Mouse (Mus musculus): ENCODE data around the gene Mpzl3. TPM values are rescaled to one million over a fixed set of nuclear protein-coding genes. Genes with fewer than 3 reads are reported as not detected.

The Mpzl3 gene
- 1.9 and 2.2 TPM in 2 replicates for polyA plus RNA-seq (2016; fragmentation: Nextera tagmentation; extraction: Ambion mirVana)

- H3K36me3 ChIP-seq = no peaks in the 10 kb centered on the region
- peak within 1 kb of the TSS; percentile 95 for H3K27ac ChIP-seq
- H3K9me3 ChIP-seq = no peaks in the 10 kb centered on the region
- 0 out of 2 replicates have a peak, but pooled peaks cover 6% of the 10 kb centered on the region for H3K27me3 ChIP-seq (replicated peaks)
- WGBS = under 1% methylated on average over 33 of the region's 33 CpGs
- peak within 1 kb of the TSS; percentile 45 for H3K9ac ChIP-seq
- 0 out of 2 replicates have a peak, but pooled peaks cover 3% of the 10 kb centered on the region for H3K4me1 ChIP-seq
- peak within 1 kb of the TSS; percentile 58 for H3K4me3 ChIP-seq
- ATAC-seq (ENCODE audit: low FRiP score, low read depth) = peak; percentile 97
- H3K4me2 ChIP-seq (replicated peaks) = peak within 1 kb of the TSS; percentile 59
Observed at GRCm38 (mm10) chr9:45055082-45055713, at the start of gene Mpzl3. Gene Mpzl3, plus strand, starts transcription at chr9:45055186.

GRCm38 (mm10) chr9:45007404-45007803, 47.6 kb upstream of the Mpzl3 start:
- Histone ChIP-seq H3K9me3 (no peaks in the 10 kb centered on the region), H3K4me1 (no peaks in the 10 kb centered on the region), H3K36me3 (no peaks in the 10 kb centered on the region), H3K27me3 (replicated peaks) (no peaks in the 10 kb centered on the region), H3K27ac (no peak overlapping the region), H3K9ac (no peak overlapping the region), H3K4me3 (no peak overlapping the region), H3K4me2 (replicated peaks) (no peak overlapping the region)
- ATAC-seq (ENCODE audit: low FRiP score, low read depth) = no peak
- 79% methylated on average over 12 of the region's 12 CpGs for WGBS

GRCm38 (mm10) chr9:45008342-45008741, 46.6 kb upstream of the Mpzl3 start:
- Histone ChIP-seq H3K4me3 (no peak overlapping the region), H3K4me2 (replicated peaks) (no peak overlapping the region), H3K4me1 (no peaks in the 10 kb centered on the region), H3K9me3 (no peaks in the 10 kb centered on the region), H3K27me3 (replicated peaks) (no peaks in the 10 kb centered on the region), H3K36me3 (no peaks in the 10 kb centered on the region), H3K9ac (no peak overlapping the region), H3K27ac (no peak overlapping the region)
- ATAC-seq (ENCODE audit: low FRiP score, low read depth) = no peak
- 80% methylated on average over 4 of the region's 4 CpGs for WGBS

GRCm38 (mm10) chr9:45009180-45010078, 45.6 kb upstream of the Mpzl3 start, which contains the start of gene Cd3e:
Gene Cd3e, minus strand, starts transcription at chr9:45009627.
- H3K4me3 ChIP-seq = no peak within 1 kb of the TSS
- H3K9me3 ChIP-seq = 0 out of 2 replicates have a peak, but pooled peaks cover under 1% of the 10 kb centered on the region
- H3K36me3 ChIP-seq = no peaks in the 10 kb centered on the region
- no peak within 1 kb of the TSS for H3K9ac ChIP-seq
- no peak for ATAC-seq (ENCODE audit: low FRiP score, low read depth)
- no peaks in the 10 kb centered on the region for H3K4me1 ChIP-seq
- no peak within 1 kb of the TSS for H3K4me2 ChIP-seq (replicated peaks)
- no peak within 1 kb of the TSS for H3K27ac ChIP-seq
- H3K27me3 ChIP-seq (replicated peaks) = no peaks in the 10 kb centered on the region
- WGBS = 85% methylated on average over 19 of the region's 19 CpGs

- 0 out of 2 replicates have a peak, but pooled peaks cover 6% of the 10 kb centered on the region for H3K9me3 ChIP-seq
- no peak for ATAC-seq (ENCODE audit: low FRiP score, low read depth)
- 81% methylated on average over 4 of the region's 4 CpGs for whole genome bisulfite sequencing
- no peaks in the 10 kb centered on the region for H3K27me3 ChIP-seq (replicated peaks)
- H3K4me1 ChIP-seq = no peaks in the 10 kb centered on the region
- H3K27ac ChIP-seq = no peak overlapping the region
- H3K9ac ChIP-seq = no peak overlapping the region
- no peaks in the 10 kb centered on the region for H3K36me3 ChIP-seq
- no peak overlapping the region for H3K4me2 ChIP-seq (replicated peaks)
- no peak overlapping the region for H3K4me3 ChIP-seq
Observed at GRCm38 (mm10) chr9:45010461-45010860, 44.5 kb upstream of the Mpzl3 start.

GRCm38 (mm10) chr9:45011291-45011690, 43.7 kb upstream of the Mpzl3 start:
- no peak overlapping the region for H3K27ac ChIP-seq
- H3K27me3 ChIP-seq (replicated peaks) = no peaks in the 10 kb centered on the region
- WGBS = 56% methylated on average over 6 of the region's 6 CpGs
- H3K4me3 ChIP-seq = no peak overlapping the region
- H3K36me3 ChIP-seq = no peaks in the 10 kb centered on the region
- ATAC-seq (ENCODE audit: low FRiP score, low read depth) = no peak
- no peak overlapping the region for H3K9ac ChIP-seq
- H3K4me1 ChIP-seq = no peaks in the 10 kb centered on the region
- no peak overlapping the region for H3K4me2 ChIP-seq (replicated peaks)
- H3K9me3 ChIP-seq = 0 out of 2 replicates have a peak, but pooled peaks cover 6% of the 10 kb centered on the region

- Histone ChIP-seq H3K4me3 (no peak overlapping the region), H3K9me3 (0 out of 2 replicates have a peak, but pooled peaks cover 6% of the 10 kb centered on the region), H3K36me3 (no peaks in the 10 kb centered on the region), H3K27me3 (replicated peaks) (no peaks in the 10 kb centered on the region), H3K9ac (no peak overlapping the region), H3K4me1 (no peaks in the 10 kb centered on the region), H3K4me2 (replicated peaks) (no peak overlapping the region), H3K27ac (no peak overlapping the region)
- 47% methylated on average over 2 of the region's 2 CpGs for WGBS
- no peak for ATAC-seq (ENCODE audit: low FRiP score, low read depth)
Observed at GRCm38 (mm10) chr9:45014879-45015278, 40.1 kb upstream of the Mpzl3 start.

GRCm38 (mm10) chr9:45015841-45016240, 39.1 kb upstream of the Mpzl3 start:
- no peak overlapping the region for H3K4me2 ChIP-seq (replicated peaks)
- no peak overlapping the region for H3K4me3 ChIP-seq
- no peaks in the 10 kb centered on the region for H3K27me3 ChIP-seq (replicated peaks)
- ATAC-seq (ENCODE audit: low FRiP score, low read depth) = no peak
- H3K9me3 ChIP-seq = 0 out of 2 replicates have a peak, but pooled peaks cover 6% of the 10 kb centered on the region
- 69% methylated on average over 3 of the region's 3 CpGs for WGBS
- no peak overlapping the region for H3K27ac ChIP-seq
- H3K36me3 ChIP-seq = no peaks in the 10 kb centered on the region
- no peak overlapping the region for H3K9ac ChIP-seq
- H3K4me1 ChIP-seq = no peaks in the 10 kb centered on the region

- Histone ChIP-seq H3K4me3 (no peak overlapping the region), H3K9ac (no peak overlapping the region), H3K27me3 (replicated peaks) (no peaks in the 10 kb centered on the region), H3K36me3 (no peaks in the 10 kb centered on the region), H3K4me2 (replicated peaks) (no peak overlapping the region), H3K9me3 (0 out of 2 replicates have a peak, but pooled peaks cover 6% of the 10 kb centered on the region), H3K27ac (no peak overlapping the region), H3K4me1 (no peaks in the 10 kb centered on the region)
- ATAC-seq (ENCODE audit: low FRiP score, low read depth) = no peak
- WGBS = 73% methylated on average over 11 of the region's 11 CpGs
Observed at GRCm38 (mm10) chr9:45018031-45018430, 37.0 kb upstream of the Mpzl3 start.

- no peak overlapping the region for H3K27ac ChIP-seq
- ATAC-seq (ENCODE audit: low FRiP score, low read depth) = no peak
- H3K4me2 ChIP-seq (replicated peaks) = no peak overlapping the region
- H3K9me3 ChIP-seq = no peaks in the 10 kb centered on the region
- H3K9ac ChIP-seq = no peak overlapping the region
- WGBS = 12% methylated on average over 3 of the region's 3 CpGs
- no peaks in the 10 kb centered on the region for H3K36me3 ChIP-seq
- no peak overlapping the region for H3K4me3 ChIP-seq
- no peaks in the 10 kb centered on the region for H3K4me1 ChIP-seq
- H3K27me3 ChIP-seq (replicated peaks) = no peaks in the 10 kb centered on the region
Observed at GRCm38 (mm10) chr9:45022800-45023199, 32.2 kb upstream of the Mpzl3 start.

GRCm38 (mm10) chr9:45023638-45024037, 31.3 kb upstream of the Mpzl3 start:
- 61% methylated on average over 3 of the region's 3 CpGs for WGBS
- ATAC-seq (ENCODE audit: low FRiP score, low read depth) = no peak
- H3K9ac ChIP-seq = no peak overlapping the region
- no peak overlapping the region for H3K4me2 ChIP-seq (replicated peaks)
- H3K9me3 ChIP-seq = no peaks in the 10 kb centered on the region
- H3K4me1 ChIP-seq = no peaks in the 10 kb centered on the region
- H3K27me3 ChIP-seq (replicated peaks) = no peaks in the 10 kb centered on the region
- H3K4me3 ChIP-seq = no peak overlapping the region
- no peak overlapping the region for H3K27ac ChIP-seq
- no peaks in the 10 kb centered on the region for H3K36me3 ChIP-seq

- Histone ChIP-seq H3K27me3 (replicated peaks) (no peaks in the 10 kb centered on the region; the same call in 1 of the 2 replicates), H3K27ac (no peak overlapping the region), H3K4me1 (no peaks in the 10 kb centered on the region), H3K9me3 (no peaks in the 10 kb centered on the region), H3K9ac (no peak overlapping the region), H3K4me3 (no peak overlapping the region), H3K36me3 (no peaks in the 10 kb centered on the region), H3K4me2 (replicated peaks) (no peak overlapping the region)
- 83% methylated on average over 2 of the region's 2 CpGs for WGBS
- ATAC-seq (ENCODE audit: low FRiP score, low read depth) = no peak
Observed at GRCm38 (mm10) chr9:45024187-45024586, 30.8 kb upstream of the Mpzl3 start.
